27 mouse cellular contexts compared by ENCODE assay signal in genomic region chr11:104968388-104968787, GRCm38 (mm10).
"Had no signal": no experiment of that assay in that cellular context is flagged by ENCODE, and none has a peak within 500 bp of the region (broad histone marks: within the 10 kb centered on the region; RNA-seq: fewer than 3 reads in every experiment).

No protein-coding gene starts in this region.

- ATAC-seq: forebrain, embryonic 13.5 days; forebrain, embryonic 14.5 days; forebrain, embryonic 15.5 days; forebrain, embryonic 16.5 days; forebrain, postnatal 0 days had no signal

- H3K36me3 ChIP-seq: embryonic facial prominence, embryonic 13.5 days; embryonic facial prominence, embryonic 15.5 days; forebrain, embryonic 12.5 days; forebrain, embryonic 15.5 days; heart, embryonic 10.5 days had no signal

- H3K27me3 ChIP-seq: embryonic facial prominence, embryonic 13.5 days; embryonic facial prominence, embryonic 15.5 days; forebrain, embryonic 12.5 days; forebrain, embryonic 13.5 days; forebrain, embryonic 15.5 days had no signal

- H3K27ac ChIP-seq: embryonic facial prominence, embryonic 13.5 days; embryonic facial prominence, embryonic 15.5 days; forebrain, embryonic 12.5 days; forebrain, embryonic 13.5 days; forebrain, embryonic 15.5 days; gastrocnemius, adult 2 months; heart, adult 2 months; heart, embryonic 10.5 days had no signal

- H3K9me3 ChIP-seq: embryonic facial prominence, embryonic 13.5 days; embryonic facial prominence, embryonic 15.5 days; forebrain, embryonic 12.5 days; forebrain, embryonic 13.5 days; forebrain, embryonic 15.5 days; heart, embryonic 10.5 days had no signal

- H3K4me1 ChIP-seq: embryonic facial prominence, embryonic 13.5 days; embryonic facial prominence, embryonic 15.5 days; forebrain, embryonic 15.5 days; heart, embryonic 10.5 days had no signal

- H3K4me3 ChIP-seq: embryonic facial prominence, embryonic 13.5 days; embryonic facial prominence, embryonic 15.5 days; erythroblast, embryonic 14.5 days; forebrain, embryonic 12.5 days; forebrain, embryonic 13.5 days; forebrain, embryonic 15.5 days; gastrocnemius, adult 2 months; heart, adult 2 months; heart, embryonic 10.5 days had no signal

- H3K4me2 ChIP-seq: embryonic facial prominence, embryonic 13.5 days; embryonic facial prominence, embryonic 15.5 days; forebrain, embryonic 12.5 days; forebrain, embryonic 13.5 days; forebrain, embryonic 15.5 days; heart, embryonic 11.5 days had no signal

- H3K9ac ChIP-seq: embryonic facial prominence, embryonic 13.5 days; embryonic facial prominence, embryonic 15.5 days; forebrain, embryonic 12.5 days; forebrain, embryonic 13.5 days; forebrain, embryonic 15.5 days; forebrain, postnatal 0 days had no signal

- DNase-seq: cerebellum, adult 8-10 months; cerebellum, adult 9-10 months; cerebellum, adult 9-11 months; cerebellum, postnatal 10 days; cerebellum, postnatal 14 days; cerebellum, postnatal 25 days; cerebellum, postnatal 36 days; embryo, embryonic 11 days; forebrain, postnatal 0 days; gastrocnemius, adult 2 months; gastrocnemius, postnatal 10 days; gastrocnemius, postnatal 14 days; gastrocnemius, postnatal 25 days; gastrocnemius, postnatal 36 days; heart, adult 11 months; heart, adult 18-20 months; heart, adult 2 months had no signal
